Mouse (Mus musculus) heart, postnatal 25 days (tissue): ENCODE measurements around the gene Sertad4. TPM values are rescaled to one million over a fixed set of nuclear protein-coding genes. Genes with fewer than 3 reads are reported as not detected.
A peak's percentile ranks its signal among the peaks of the same experiment; 100 is the strongest.

Experiments used
- DNase-seq: peaks from one replicate; pipeline ENCODE4 v3.0.0; 2022; ENCODE audit warnings: low spot score
- intact Hi-C: fragments of 180-260 bp; cut with DNase I; formaldehyde crosslinking; loops from one replicate; pipeline ENCODE4 v1.15.1; 2025
- total RNA-seq, 2 experiments: library from RNA; stranded (reverse); gene quantifications; 2 replicates each; pipeline ENCODE4 v1.2.3; 2021

Sertad4 gene
- total RNA-seq, 2 experiments from 2014 or later, result 3.9 to 5.7 TPM

- no peak for DNase-seq
- intact Hi-C loops, result loop anchor here (5.0 kb wide), 1 partner anchor 66 kb away; no protein-coding TSS in a partner anchor
Observed at GRCm38 (mm10) chr1:192853429-192853828, 2.1 kb downstream of the Sertad4 start.

DNA sequence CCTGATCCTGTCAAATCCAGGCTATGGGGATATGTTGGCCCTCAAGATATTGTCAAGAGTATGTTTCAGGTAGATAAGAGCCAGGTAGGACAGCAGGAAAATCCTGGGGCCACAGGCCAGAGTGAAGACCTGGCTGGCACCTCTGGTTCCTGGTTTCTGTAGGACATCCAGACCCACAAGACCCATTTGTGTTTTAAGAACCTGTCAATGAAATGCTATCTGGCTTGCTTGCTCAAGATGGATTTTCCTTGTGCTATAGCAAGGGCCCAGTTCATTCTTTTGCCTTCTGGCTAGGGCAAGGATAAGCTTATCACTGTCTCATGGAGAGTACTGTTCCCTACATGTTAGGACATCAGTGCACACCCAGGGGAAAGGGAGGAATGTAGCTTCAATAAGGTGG is 3.5 kb downstream of the Sertad4 start:
- DNase-seq, result no peak
- intact Hi-C loops, result loop anchor here (5.0 kb wide), 1 partner anchor 65 kb away; no protein-coding TSS in a partner anchor

DNA sequence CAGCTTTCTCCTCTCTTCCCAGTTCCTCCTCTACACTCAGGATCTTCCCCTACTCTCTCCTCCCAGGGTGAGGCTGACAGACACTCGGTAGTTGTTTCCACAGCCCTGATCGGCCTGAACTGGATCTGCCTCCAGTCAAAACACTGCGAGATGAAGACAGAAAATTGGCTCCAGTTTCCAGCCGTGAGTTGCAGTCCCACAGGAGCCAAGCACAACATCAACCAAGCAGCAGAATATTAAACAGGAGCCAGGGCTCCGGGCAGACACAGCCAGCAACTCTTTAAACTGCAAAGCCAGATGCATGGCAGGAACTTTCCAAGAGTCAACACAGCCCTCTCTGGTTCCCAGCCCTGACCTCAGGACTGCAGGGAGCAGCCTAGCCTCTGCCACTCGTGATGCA is 3.9 kb downstream of the Sertad4 start:
- intact Hi-C loops, result loop anchor here (5.0 kb wide), 1 partner anchor 64 kb away; no protein-coding TSS in a partner anchor
- peak; percentile 72 for DNase-seq

GRCm38 (mm10) chr1:192851126-192851525 is 4.4 kb downstream of the Sertad4 start:
- intact Hi-C loops, result loop anchor here (5.0 kb wide), 1 partner anchor 64 kb away; no protein-coding TSS in a partner anchor

DNA sequence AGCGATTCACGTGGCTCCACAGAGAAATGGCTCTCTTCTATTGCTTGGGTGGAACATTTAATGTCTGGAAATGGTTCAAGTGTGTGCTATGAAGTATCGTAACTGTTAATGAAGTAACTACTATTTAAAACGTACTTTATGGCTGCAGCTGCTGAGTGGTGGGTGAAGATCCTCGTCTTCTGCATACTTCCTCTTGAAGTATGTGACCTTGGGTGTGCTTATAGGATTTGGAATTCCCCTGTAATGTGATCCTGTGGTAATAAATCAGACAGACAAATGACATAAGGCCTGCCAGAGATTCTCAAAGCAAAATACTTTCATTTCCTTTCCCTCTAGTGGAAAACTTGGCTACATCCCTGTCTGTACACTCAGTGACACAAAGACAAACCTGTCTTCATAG is 5.9 kb downstream of the Sertad4 start:
- DNase-seq, result no peak
- intact Hi-C loops, result loop anchor here (5.0 kb wide), 1 partner anchor 62 kb away; no protein-coding TSS in a partner anchor

More at GRCm38 (mm10) chr1:192851126-192851525, 4.4 kb downstream of the Sertad4 start:
- no peak for DNase-seq

GRCm38 (mm10) chr1:192847254-192847653 is 8.3 kb downstream of the Sertad4 start:
- intact Hi-C loops, result no loop called here

DNA sequence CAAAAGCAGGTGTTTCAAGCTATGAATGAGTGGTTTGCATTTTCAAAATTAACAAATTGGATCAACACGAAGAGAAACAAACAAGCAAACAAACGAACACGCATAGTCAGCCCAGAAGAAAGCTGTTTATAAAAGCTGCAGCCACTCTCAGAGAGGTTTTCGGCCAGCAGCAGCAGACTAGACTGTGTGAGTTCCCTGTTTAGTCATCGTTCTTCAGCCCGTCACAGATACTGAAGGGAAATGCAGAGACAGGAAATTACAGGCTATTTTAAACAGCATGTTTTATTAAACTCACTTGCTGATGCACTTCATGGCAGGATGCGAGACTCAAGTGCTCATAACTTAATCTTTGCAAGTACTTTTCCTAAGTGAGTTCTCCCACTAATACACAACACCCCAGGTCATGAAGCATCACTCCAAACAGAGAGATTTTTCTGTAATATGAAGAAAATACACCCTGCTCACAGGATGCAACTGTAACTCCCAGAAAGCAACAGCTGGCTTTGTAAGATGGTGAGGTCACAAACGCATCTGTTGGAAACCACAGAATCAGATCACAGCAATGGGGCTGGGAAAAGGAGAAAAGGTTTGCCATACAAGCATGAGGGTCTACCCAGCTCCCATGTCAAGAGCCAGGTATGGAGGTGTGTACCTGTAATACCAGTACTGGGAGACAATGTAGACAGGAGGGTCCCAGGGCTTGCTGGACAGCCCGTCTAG is 14.3 kb downstream of the Sertad4 start:
- DNase-seq, result no peak

More at GRCm38 (mm10) chr1:192847254-192847653, 8.3 kb downstream of the Sertad4 start:
- no peak for DNase-seq

DNA sequence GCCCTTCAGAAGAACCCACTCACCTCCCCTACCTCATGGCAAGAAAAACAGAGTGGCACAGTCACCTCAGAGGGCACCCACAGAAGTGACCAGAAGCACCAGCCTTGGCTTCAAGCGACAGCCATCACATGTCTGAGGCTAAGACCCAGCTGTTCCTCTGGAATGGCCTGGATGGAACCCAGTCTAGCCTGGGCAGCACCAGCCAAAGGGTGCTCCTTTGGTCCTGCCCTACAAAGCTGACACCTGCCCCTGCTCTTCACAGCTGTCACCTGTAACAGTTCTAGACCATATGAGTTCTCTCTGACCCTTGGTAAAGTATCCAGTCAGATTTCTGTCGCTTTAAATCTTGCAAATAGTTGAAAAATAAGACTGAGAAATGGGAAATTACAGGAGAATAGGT is 14.9 kb downstream of the Sertad4 start:
- no peak for DNase-seq
- intact Hi-C loops, result no loop called here

More for the DNA sequence above, 14.3 kb downstream of the Sertad4 start:
- intact Hi-C loops, result no loop called here

- intact Hi-C loops, result no loop called here
Observed at GRCm38 (mm10) chr1:192835211-192835681, 20.3 kb downstream of the Sertad4 start.

GRCm38 (mm10) chr1:192834361-192835210 is 21.0 kb downstream of the Sertad4 start:
- DNase-seq, result no peak
- intact Hi-C loops, result no loop called here

More at GRCm38 (mm10) chr1:192835211-192835681, 20.3 kb downstream of the Sertad4 start:
- DNase-seq, result no peak

DNA sequence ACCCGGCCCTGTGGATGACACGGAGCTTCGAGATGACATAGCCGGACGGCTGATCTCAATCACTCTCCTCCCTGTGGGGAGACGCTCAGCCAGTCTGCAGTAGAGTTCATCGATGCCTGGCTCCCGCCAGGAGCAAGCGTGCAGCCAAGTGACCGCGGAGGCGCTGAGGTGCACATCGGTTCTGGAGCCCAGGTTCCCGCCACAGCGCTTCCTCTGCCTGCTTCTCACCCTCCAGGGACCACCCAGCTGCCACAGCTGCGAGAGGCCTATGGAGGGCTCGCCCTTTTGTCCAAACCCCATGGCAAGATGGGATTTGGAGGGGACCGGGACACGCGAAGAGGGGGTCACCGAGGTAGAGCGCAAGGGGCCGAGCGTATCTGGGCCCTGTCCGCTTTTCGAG is 22.0 kb downstream of the Sertad4 start:
- intact Hi-C loops, result no loop called here
- DNase-seq, result no peak

GRCm38 (mm10) chr1:192833097-192833496 is 22.5 kb downstream of the Sertad4 start:
- DNase-seq, result no peak
- intact Hi-C loops, result no loop called here

DNA sequence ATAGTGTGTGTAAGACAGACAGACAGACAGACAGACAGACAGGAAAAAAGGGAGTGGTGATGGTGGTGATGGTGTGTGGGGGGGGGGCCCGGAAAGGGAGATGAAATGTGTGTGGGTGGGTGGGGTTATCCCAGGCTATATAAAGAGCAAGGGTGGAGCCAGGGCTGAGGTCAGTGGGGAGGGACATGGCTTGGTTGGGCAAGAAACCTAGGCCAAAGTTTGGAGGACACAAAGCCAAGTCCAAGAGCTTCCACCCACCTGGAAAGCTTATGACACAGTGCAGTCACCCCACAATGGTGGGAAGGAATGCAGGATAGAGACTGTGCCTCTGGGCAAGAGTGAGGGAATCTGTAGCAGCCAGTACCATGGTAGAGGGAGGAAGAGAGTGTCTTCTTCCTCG is 23.2 kb downstream of the Sertad4 start:
- intact Hi-C loops, result no loop called here
- DNase-seq, result no peak

DNA sequence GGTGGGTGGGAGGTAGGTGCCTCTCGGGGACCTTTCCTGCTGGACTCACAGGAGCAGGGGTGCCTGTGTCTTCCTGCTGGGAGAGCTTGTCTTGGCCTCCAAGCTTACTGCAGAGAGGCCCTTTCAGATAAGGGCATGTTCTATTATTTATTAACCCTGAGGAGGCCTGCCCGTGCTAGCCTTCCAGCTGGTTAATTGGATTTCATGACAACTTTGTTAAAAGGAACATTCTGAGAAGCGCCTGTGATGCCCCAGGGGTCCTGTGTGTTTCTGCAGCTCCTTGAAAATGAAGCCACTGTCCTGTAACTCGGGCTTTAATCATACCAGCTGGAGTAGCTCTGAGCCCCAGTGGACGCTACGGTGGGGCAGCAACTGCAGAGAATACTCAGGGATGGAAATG is 25.1 kb downstream of the Sertad4 start:
- DNase-seq, result no peak
- intact Hi-C loops, result no loop called here

DNA sequence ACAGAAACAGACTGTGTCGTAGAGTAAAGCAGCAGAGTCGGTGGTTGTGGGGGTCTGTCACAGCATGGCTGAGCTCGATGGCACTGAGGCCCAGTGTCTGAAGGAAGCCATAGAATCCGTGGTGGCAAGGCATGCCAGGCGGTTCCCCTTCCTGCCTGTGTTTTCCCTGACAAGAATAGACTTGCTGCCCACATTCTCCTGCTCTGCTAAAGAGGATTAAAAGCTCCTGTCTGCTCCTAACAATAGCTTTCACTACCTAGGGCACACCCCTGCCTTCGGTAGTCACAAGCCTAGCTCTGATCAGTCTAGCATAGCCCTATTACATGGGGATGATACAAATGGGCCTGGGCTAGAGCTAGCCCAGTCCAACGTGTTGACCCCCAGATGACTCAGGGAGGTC is 26.6 kb downstream of the Sertad4 start:
- intact Hi-C loops, result no loop called here
- no peak for DNase-seq

DNA sequence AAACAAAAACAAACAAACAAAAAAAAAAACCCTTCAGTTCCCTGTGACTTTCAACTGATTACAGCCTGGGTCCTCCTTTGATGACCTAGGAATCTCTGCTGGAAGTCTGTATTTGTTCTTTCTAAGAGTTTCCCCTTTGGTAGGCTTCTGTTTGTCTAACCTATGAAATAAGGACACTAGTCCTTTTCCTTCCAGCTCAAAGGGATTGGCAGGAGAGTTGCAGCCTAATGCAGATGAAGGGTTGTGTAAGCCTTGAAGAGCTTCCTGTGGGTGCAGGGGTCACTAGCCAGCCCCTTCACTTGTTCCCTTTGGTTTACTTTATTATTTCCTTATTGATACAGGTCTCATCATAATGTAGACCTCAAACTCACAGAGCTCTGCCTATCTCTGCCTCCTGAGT is 27.6 kb downstream of the Sertad4 start:
- DNase-seq, result no peak
- intact Hi-C loops, result no loop called here

- no peak for DNase-seq
- intact Hi-C loops, result no loop called here
Observed at GRCm38 (mm10) chr1:192825746-192826145, 29.8 kb downstream of the Sertad4 start.

DNA sequence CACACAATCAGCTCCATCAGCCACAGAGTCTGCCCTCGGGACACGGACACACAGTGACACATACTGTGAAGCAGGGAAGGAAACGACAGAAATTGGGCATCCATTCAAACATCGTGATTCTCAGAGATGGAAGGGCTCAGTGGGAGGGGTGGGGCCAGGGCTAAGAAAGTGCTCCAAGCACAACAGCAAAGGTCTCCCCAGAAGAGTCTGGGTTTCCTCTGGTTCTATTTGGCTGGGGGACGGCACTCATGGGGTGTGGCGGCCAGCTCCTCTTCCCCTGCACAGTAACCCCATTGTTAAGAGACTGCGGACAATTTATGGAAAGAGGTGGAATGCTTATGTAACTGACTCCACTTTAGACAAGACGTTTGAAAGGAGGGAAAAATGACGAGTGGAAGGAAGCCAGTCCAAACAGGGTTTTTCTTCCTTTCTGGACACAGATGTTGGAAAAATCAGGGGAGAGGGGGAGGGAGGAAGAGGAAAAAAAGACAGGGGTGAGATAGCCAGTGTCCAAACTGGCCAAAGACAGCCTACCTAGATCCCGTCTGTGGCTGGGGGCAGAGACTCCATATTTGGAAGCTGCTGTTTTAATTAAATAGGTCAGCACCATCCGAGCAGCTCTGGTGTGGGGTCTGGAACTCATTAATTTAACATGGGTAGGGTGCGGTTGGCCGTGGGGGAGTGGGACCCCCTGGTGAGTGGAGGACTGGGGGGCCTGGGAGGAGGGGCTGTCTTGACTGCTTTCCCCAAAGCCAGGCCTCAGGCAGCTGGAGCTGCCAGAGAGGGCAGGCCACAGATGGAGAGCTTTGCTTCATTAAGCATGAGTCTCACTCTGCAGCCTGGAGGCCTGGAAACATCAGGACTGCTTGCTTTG is 32.7 kb downstream of the Sertad4 start:
- intact Hi-C loops, result loop anchor here (5.0 kb wide), 1 partner anchor 36 kb away; no protein-coding TSS in a partner anchor
- DNase-seq, result peak; percentile 80

DNA sequence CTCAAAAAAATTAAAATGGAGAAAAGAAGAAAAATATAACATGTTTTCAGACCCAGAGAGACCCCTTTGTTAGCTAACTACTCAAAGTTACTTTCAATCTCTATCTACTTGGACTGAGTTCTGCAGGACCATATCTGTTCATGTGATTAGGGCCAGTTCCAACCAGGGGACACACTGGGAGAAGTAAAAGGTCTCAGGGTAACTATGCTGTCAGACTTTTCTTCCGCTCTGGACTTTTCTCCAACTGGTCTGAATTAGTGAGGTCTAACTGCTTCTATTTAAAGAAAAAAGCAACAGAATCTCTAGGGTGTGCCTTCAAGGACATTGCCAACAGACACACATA is 33.3 kb downstream of the Sertad4 start:
- intact Hi-C loops, result loop anchor here (5.0 kb wide), 1 partner anchor 35 kb away; no protein-coding TSS in a partner anchor

GRCm38 (mm10) chr1:192818334-192818733 is 37.2 kb downstream of the Sertad4 start:
- intact Hi-C loops, result no loop called here

More for the DNA sequence above, 33.3 kb downstream of the Sertad4 start:
- DNase-seq, result no peak

More at GRCm38 (mm10) chr1:192818334-192818733, 37.2 kb downstream of the Sertad4 start:
- DNase-seq, result peak; percentile 30
